Mouse (Mus musculus): ENCODE measurements at regions not wholly inside any gene's neighbourhood (a gene's known extent, or its start where the extent isn't known, plus 50 kb on each side); places are given as distances from the start of the nearest gene placed in this dataset.

- peak overlapping the region; percentile 47; the same call in 1 of the 2 replicates for H3K9ac ChIP-seq (ENCODE audit: low read depth, low read length, severe bottlenecking)
- H3K4me3 ChIP-seq (replicated peaks; ENCODE audit: low read length): peak overlapping the region; percentile 35
- 0 out of 2 replicates have a peak overlapping the region, but pooled peaks have one; percentile 13 for H3K27ac ChIP-seq (replicated peaks; ENCODE audit: low read depth, low read length)
- H3K4me2 ChIP-seq (replicated peaks; ENCODE audit: low read depth, low read length, severe bottlenecking): peak overlapping the region; percentile 79
- no peaks in the 10 kb centered on the region for H3K9me3 ChIP-seq (ENCODE audit: control insufficient read depth, low read length)
- no peak for TF ChIP-seq POLR2A (IDR thresholded peaks at IDR 0.05; ENCODE audit: borderline replicate concordance, extremely low read depth, insufficient read depth, insufficient read length)
- ATAC-seq (ENCODE audit: low FRiP score, low read depth) (no peak), DNase-seq (ENCODE audit: low spot score) (no peak)
- 22% methylated on average over 14 of the region's 14 CpGs for WGBS
- H3K27me3 ChIP-seq (ENCODE audit: control insufficient read depth, insufficient read depth, low read length): no peaks in the 10 kb centered on the region
- H3K36me3 ChIP-seq (ENCODE audit: control insufficient read depth, insufficient read depth, low read length): no peaks in the 10 kb centered on the region
- peaks cover 5% of the 10 kb centered on the region for H3K4me1 ChIP-seq (ENCODE audit: control insufficient read depth, insufficient read depth, low read length)
Observed at GRCm38 (mm10) chr4:31824518-31825437, 139.1 kb upstream of the Map3k7 start.

DNA sequence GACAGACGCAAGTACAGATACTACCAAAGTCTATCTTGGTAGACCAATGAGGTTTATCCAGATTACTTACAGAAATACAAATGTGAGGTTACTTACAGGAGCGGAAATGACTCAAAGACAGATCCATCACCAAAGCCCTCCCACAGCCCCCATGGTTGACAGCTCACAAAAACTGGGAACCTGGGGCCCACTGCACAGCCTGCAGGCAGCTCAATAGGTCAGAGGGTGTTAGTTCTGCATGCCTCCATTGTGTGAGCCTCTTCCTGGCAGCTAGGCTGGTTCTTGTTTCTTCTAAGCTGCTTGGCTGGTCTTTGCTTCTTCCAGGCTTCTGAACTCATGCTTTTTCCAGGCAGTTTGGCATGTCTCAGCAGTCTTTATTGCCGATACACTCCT lies 138.5 kb upstream of the Map3k7 start:
- Histone ChIP-seq H3K4me3 (replicated peaks; ENCODE audit: low read length) (no peak overlapping the region), H3K36me3 (ENCODE audit: control insufficient read depth, insufficient read depth, low read length) (no peaks in the 10 kb centered on the region), H3K9me3 (ENCODE audit: control insufficient read depth, low read length) (no peaks in the 10 kb centered on the region), H3K9ac (ENCODE audit: low read depth, low read length, severe bottlenecking) (no peak overlapping the region), H3K4me1 (ENCODE audit: control insufficient read depth, insufficient read depth, low read length) (peaks cover 5% of the 10 kb centered on the region), H3K4me2 (replicated peaks; ENCODE audit: low read depth, low read length, severe bottlenecking) (no peak overlapping the region), H3K27ac (replicated peaks; ENCODE audit: low read depth, low read length) (no peak overlapping the region), H3K27me3 (ENCODE audit: control insufficient read depth, insufficient read depth, low read length) (no peaks in the 10 kb centered on the region)
- TF ChIP-seq POLR2A (IDR thresholded peaks at IDR 0.05; ENCODE audit: borderline replicate concordance, extremely low read depth, insufficient read depth, insufficient read length): no peak
- WGBS: 61% methylated on average over 3 of the region's 3 CpGs
- ATAC-seq (ENCODE audit: low FRiP score, low read depth) (no peak), DNase-seq (ENCODE audit: low spot score) (no peak)

GRCm38 (mm10) chr4:31826661-31827060 lies 137.2 kb upstream of the Map3k7 start:
- H3K4me1 ChIP-seq (ENCODE audit: control insufficient read depth, insufficient read depth, low read length): peaks cover 5% of the 10 kb centered on the region
- H3K4me3 ChIP-seq (replicated peaks; ENCODE audit: low read length): no peak overlapping the region
- DNase-seq (ENCODE audit: low spot score): no peak
- H3K27ac ChIP-seq (replicated peaks; ENCODE audit: low read depth, low read length): no peak overlapping the region
- TF ChIP-seq POLR2A (IDR thresholded peaks at IDR 0.05; ENCODE audit: borderline replicate concordance, extremely low read depth, insufficient read depth, insufficient read length): no peak
- H3K36me3 ChIP-seq (ENCODE audit: control insufficient read depth, insufficient read depth, low read length): no peaks in the 10 kb centered on the region
- 83% methylated on average over 8 of the region's 8 CpGs for WGBS
- no peaks in the 10 kb centered on the region for H3K9me3 ChIP-seq (ENCODE audit: control insufficient read depth, low read length)
- H3K4me2 ChIP-seq (replicated peaks; ENCODE audit: low read depth, low read length, severe bottlenecking): no peak overlapping the region
- ATAC-seq (ENCODE audit: low FRiP score, low read depth): no peak
- H3K27me3 ChIP-seq (ENCODE audit: control insufficient read depth, insufficient read depth, low read length): no peaks in the 10 kb centered on the region
- no peak overlapping the region for H3K9ac ChIP-seq (ENCODE audit: low read depth, low read length, severe bottlenecking)

GRCm38 (mm10) chr4:31827266-31827665 lies 136.6 kb upstream of the Map3k7 start:
- WGBS: 78% methylated on average over 7 of the region's 7 CpGs

GRCm38 (mm10) chr4:31830241-31830640 lies 133.7 kb upstream of the Map3k7 start:
- DNase-seq (ENCODE audit: low spot score) (peak; percentile 38), ATAC-seq (ENCODE audit: low FRiP score, low read depth) (peak; percentile 58)
- WGBS: 13% methylated on average over 11 of the region's 11 CpGs
- Histone ChIP-seq H3K36me3 (ENCODE audit: control insufficient read depth, insufficient read depth, low read length) (no peaks in the 10 kb centered on the region), H3K27ac (replicated peaks; ENCODE audit: low read depth, low read length) (no peak overlapping the region), H3K4me3 (replicated peaks; ENCODE audit: low read length) (no peak overlapping the region), H3K4me1 (ENCODE audit: control insufficient read depth, insufficient read depth, low read length) (no peaks in the 10 kb centered on the region), H3K9me3 (ENCODE audit: control insufficient read depth, low read length) (no peaks in the 10 kb centered on the region), H3K9ac (ENCODE audit: low read depth, low read length, severe bottlenecking) (0 out of 2 replicates have a peak overlapping the region, but pooled peaks have one; percentile 21), H3K27me3 (ENCODE audit: control insufficient read depth, insufficient read depth, low read length) (no peaks in the 10 kb centered on the region), H3K4me2 (replicated peaks; ENCODE audit: low read depth, low read length, severe bottlenecking) (no peak overlapping the region; the same call in 1 of the 2 replicates)
- TF ChIP-seq POLR2A (IDR thresholded peaks at IDR 0.05; ENCODE audit: borderline replicate concordance, extremely low read depth, insufficient read depth, insufficient read length): no peak

More at GRCm38 (mm10) chr4:31827266-31827665, 136.6 kb upstream of the Map3k7 start:
- no peak overlapping the region for H3K9ac ChIP-seq (ENCODE audit: low read depth, low read length, severe bottlenecking)
- peaks cover 5% of the 10 kb centered on the region for H3K4me1 ChIP-seq (ENCODE audit: control insufficient read depth, insufficient read depth, low read length)
- ATAC-seq (ENCODE audit: low FRiP score, low read depth): no peak
- TF ChIP-seq POLR2A (IDR thresholded peaks at IDR 0.05; ENCODE audit: borderline replicate concordance, extremely low read depth, insufficient read depth, insufficient read length): no peak
- H3K27ac ChIP-seq (replicated peaks; ENCODE audit: low read depth, low read length): no peak overlapping the region
- H3K36me3 ChIP-seq (ENCODE audit: control insufficient read depth, insufficient read depth, low read length): no peaks in the 10 kb centered on the region
- H3K4me2 ChIP-seq (replicated peaks; ENCODE audit: low read depth, low read length, severe bottlenecking): no peak overlapping the region
- no peak overlapping the region for H3K4me3 ChIP-seq (replicated peaks; ENCODE audit: low read length)
- no peaks in the 10 kb centered on the region for H3K27me3 ChIP-seq (ENCODE audit: control insufficient read depth, insufficient read depth, low read length)
- DNase-seq (ENCODE audit: low spot score): no peak
- H3K9me3 ChIP-seq (ENCODE audit: control insufficient read depth, low read length): no peaks in the 10 kb centered on the region
